Mouse (Mus musculus): ENCODE measurements around the gene Ccdc86. TPM values are rescaled to one million over a fixed set of nuclear protein-coding genes. Genes with fewer than 3 reads are reported as not detected.
A peak's percentile ranks its signal among the peaks of the same experiment; 100 is the strongest.

Gene Ccdc86
- total RNA-seq, 2 experiments from 2014 or later, result 6.7 to 7.9 TPM

GRCm38 (mm10) chr19:10952021-10952939 lies 3.2 kb upstream of the Ccdc86 start:
- peak; percentile 24 to 42 for DNase-seq (ENCODE audit: low spot score in 2 of 2)

GRCm38 (mm10) chr19:10949558-10949957 lies 492 bp upstream of the Ccdc86 start:
- no peak for DNase-seq (ENCODE audit: low spot score in 2 of 2)

GRCm38 (mm10) chr19:10948416-10948815 lies 650 bp downstream of the Ccdc86 start:
- DNase-seq (ENCODE audit: low spot score in 2 of 2), result peak in 1 of 2 experiments; percentile 8

GRCm38 (mm10) chr19:10947219-10947618 lies 1.8 kb downstream of the Ccdc86 start:
- no peak for DNase-seq (ENCODE audit: low spot score in 2 of 2)

GRCm38 (mm10) chr19:10946506-10946905 lies 2.6 kb downstream of the Ccdc86 start:
- DNase-seq (ENCODE audit: low spot score in 2 of 2), result no peak

- DNase-seq (ENCODE audit: low spot score in 2 of 2), result no peak
Observed at GRCm38 (mm10) chr19:10943955-10944354, 5.1 kb downstream of the Ccdc86 start.

- DNase-seq (ENCODE audit: low spot score in 2 of 2), result peak in 1 of 2 experiments; percentile 11
Observed at GRCm38 (mm10) chr19:10940801-10941457, 8.1 kb downstream of the Ccdc86 start.

- peak; percentile 71 to 72 for DNase-seq (ENCODE audit: low spot score in 2 of 2)
Observed at GRCm38 (mm10) chr19:10940097-10940800, 8.8 kb downstream of the Ccdc86 start.

GRCm38 (mm10) chr19:10938771-10939170 lies 10.3 kb downstream of the Ccdc86 start:
- DNase-seq (ENCODE audit: low spot score in 2 of 2), result no peak

- DNase-seq (ENCODE audit: low spot score in 2 of 2), result no peak
Observed at GRCm38 (mm10) chr19:10937110-10937563, 11.9 kb downstream of the Ccdc86 start, which contains the start of gene Ptgdr2. Gene Ptgdr2, plus strand, starts transcription at chr19:10937160.

- no peak for DNase-seq (ENCODE audit: low spot score in 2 of 2)
Observed at GRCm38 (mm10) chr19:10936077-10936476, 13.0 kb downstream of the Ccdc86 start.

GRCm38 (mm10) chr19:10935029-10935428 lies 14.0 kb downstream of the Ccdc86 start:
- DNase-seq (ENCODE audit: low spot score in 2 of 2), result no peak

GRCm38 (mm10) chr19:10930641-10931040 lies 18.4 kb downstream of the Ccdc86 start:
- DNase-seq (ENCODE audit: low spot score in 2 of 2), result no peak

- DNase-seq (ENCODE audit: low spot score in 2 of 2), result no peak
Observed at GRCm38 (mm10) chr19:10926666-10927065, 22.4 kb downstream of the Ccdc86 start.

- no peak for DNase-seq (ENCODE audit: low spot score in 2 of 2)
Observed at GRCm38 (mm10) chr19:10926123-10926621, 22.9 kb downstream of the Ccdc86 start.

GRCm38 (mm10) chr19:10924220-10924619 lies 24.8 kb downstream of the Ccdc86 start:
- DNase-seq (ENCODE audit: low spot score in 2 of 2), result no peak

- DNase-seq (ENCODE audit: low spot score in 2 of 2), result no peak
Observed at GRCm38 (mm10) chr19:10921058-10921457, 28.0 kb downstream of the Ccdc86 start.

GRCm38 (mm10) chr19:10920532-10920931 lies 28.5 kb downstream of the Ccdc86 start, which contains the start of gene Zp1:
Gene Zp1, minus strand, starts transcription at chr19:10920632.
- no peak for DNase-seq (ENCODE audit: low spot score in 2 of 2)

GRCm38 (mm10) chr19:10918321-10918991 lies 30.6 kb downstream of the Ccdc86 start:
- no peak for DNase-seq (ENCODE audit: low spot score in 2 of 2)

- DNase-seq (ENCODE audit: low spot score in 2 of 2), result no peak
Observed at GRCm38 (mm10) chr19:10916506-10916905, 32.6 kb downstream of the Ccdc86 start.

- DNase-seq (ENCODE audit: low spot score in 2 of 2), result no peak
Observed at GRCm38 (mm10) chr19:10914870-10915269, 34.2 kb downstream of the Ccdc86 start.
